Mouse (Mus musculus) stomach, embryonic 15.5 days (tissue): ENCODE data around the gene Six1. TPM values are rescaled to one million over a fixed set of nuclear protein-coding genes. Genes with fewer than 3 reads are reported as not detected.

ENCODE experiments used
- ATAC-seq: fragments of 200-750 bp; cut with Nextera tagmentation; 2 replicates; pipeline ENCODE4 v1.8.0; 2017; ENCODE audit warnings: low read depth, moderate number of reproducible peaks, moderate TSS enrichment; ENCODE audit not compliant: insufficient read depth, low FRiP score
- H3K27ac ChIP-seq: fragments of 300-500 bp; sonication (generic); 2 replicates; pipeline ENCODE4 v1.5.1; 2015; ENCODE audit warnings: mild to moderate bottlenecking, inconsistent platforms
- H3K27me3 ChIP-seq: fragments of 300-500 bp; sonication (generic); replicated peaks from 2 replicates; pipeline ENCODE4 v1.6.1; 2015; ENCODE audit warnings: inconsistent platforms
- H3K36me3 ChIP-seq: fragments of 300-500 bp; sonication (generic); 2 replicates; pipeline ENCODE4 v1.6.1; 2015; ENCODE audit warnings: inconsistent platforms
- H3K4me1 ChIP-seq: fragments of 300-500 bp; sonication (generic); 2 replicates; pipeline ENCODE4 v1.6.1; 2015; ENCODE audit warnings: inconsistent platforms
- H3K4me2 ChIP-seq: fragments of 300-500 bp; sonication (generic); 2 replicates; pipeline ENCODE4 v1.6.1; 2015; ENCODE audit warnings: mild to moderate bottlenecking, inconsistent platforms
- H3K4me3 ChIP-seq: fragments of 300-500 bp; sonication (generic); replicated peaks from 2 replicates; pipeline ENCODE4 v1.5.1; 2015; ENCODE audit warnings: inconsistent platforms
- H3K9ac ChIP-seq: fragments of 300-500 bp; sonication (generic); 2 replicates; pipeline ENCODE4 v1.6.1; 2015; ENCODE audit warnings: inconsistent platforms
- H3K9me3 ChIP-seq: fragments of 300-500 bp; sonication (generic); 2 replicates; pipeline ENCODE4 v1.6.1; 2016; ENCODE audit warnings: inconsistent platforms
- WGBS: fragments of 180-500 bp; shearing (Covaris S2); methylation state at CpG from one replicate; pipeline ENCODE4 v1.1.7; 2015; 5-methylcytosine and 5-hydroxymethylcytosine counted together
- polyA plus RNA-seq: library from polyadenylated mRNA; unstranded; fragments of >200 nt; fragmentation: Nextera tagmentation; extraction: Ambion mirVana; gene quantifications from 2 replicates; pipeline ENCODE4 v1.2.1, GENCODE M21; 2015

Six1 gene
- polyA plus RNA-seq, 1 experiment from 2014 or later: 0.08 TPM

DNA sequence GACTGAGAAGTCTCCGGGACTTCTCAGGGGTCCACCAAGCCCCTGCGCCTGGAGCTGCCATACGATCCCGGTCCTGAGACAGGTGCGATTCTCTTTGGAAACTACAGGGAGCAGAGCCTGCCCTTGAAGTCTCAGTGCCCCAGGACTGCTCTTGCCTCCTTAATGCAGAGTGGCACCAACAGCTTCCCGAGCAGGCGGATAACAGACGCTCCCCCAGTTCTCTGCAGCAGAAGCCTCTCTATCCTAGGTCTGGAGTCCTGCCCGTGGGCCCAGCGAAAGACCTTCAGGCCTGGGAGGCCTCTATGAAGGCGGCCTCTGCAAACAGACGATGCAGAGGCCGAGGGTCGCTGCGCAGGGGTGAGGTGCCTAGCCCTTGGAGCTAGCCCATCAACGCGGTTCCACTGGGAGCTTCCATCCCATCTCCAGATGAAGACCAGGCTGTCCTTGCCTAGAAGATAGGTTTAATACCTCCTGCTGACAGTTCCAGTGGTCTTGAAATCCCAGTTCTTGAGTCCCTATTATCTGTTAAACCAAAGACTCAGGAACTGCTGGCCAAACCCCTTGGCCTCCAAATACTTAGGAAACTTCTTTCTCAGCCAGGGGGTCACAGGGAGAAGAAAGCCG, 13.6 kb downstream of the Six1 start:
- no peak overlapping the region for H3K4me2 ChIP-seq
- H3K27ac ChIP-seq: no peak overlapping the region
- H3K9me3 ChIP-seq: no peaks in the 10 kb centered on the region
- H3K4me3 ChIP-seq: no peak overlapping the region
- no peaks in the 10 kb centered on the region for H3K36me3 ChIP-seq
- peaks cover 76% of the 10 kb centered on the region for H3K27me3 ChIP-seq
- 3% methylated on average over 18 of the region's 18 CpGs for WGBS
- ATAC-seq: no peak
- peaks cover 13% of the 10 kb centered on the region for H3K4me1 ChIP-seq
- H3K9ac ChIP-seq: no peak overlapping the region

DNA sequence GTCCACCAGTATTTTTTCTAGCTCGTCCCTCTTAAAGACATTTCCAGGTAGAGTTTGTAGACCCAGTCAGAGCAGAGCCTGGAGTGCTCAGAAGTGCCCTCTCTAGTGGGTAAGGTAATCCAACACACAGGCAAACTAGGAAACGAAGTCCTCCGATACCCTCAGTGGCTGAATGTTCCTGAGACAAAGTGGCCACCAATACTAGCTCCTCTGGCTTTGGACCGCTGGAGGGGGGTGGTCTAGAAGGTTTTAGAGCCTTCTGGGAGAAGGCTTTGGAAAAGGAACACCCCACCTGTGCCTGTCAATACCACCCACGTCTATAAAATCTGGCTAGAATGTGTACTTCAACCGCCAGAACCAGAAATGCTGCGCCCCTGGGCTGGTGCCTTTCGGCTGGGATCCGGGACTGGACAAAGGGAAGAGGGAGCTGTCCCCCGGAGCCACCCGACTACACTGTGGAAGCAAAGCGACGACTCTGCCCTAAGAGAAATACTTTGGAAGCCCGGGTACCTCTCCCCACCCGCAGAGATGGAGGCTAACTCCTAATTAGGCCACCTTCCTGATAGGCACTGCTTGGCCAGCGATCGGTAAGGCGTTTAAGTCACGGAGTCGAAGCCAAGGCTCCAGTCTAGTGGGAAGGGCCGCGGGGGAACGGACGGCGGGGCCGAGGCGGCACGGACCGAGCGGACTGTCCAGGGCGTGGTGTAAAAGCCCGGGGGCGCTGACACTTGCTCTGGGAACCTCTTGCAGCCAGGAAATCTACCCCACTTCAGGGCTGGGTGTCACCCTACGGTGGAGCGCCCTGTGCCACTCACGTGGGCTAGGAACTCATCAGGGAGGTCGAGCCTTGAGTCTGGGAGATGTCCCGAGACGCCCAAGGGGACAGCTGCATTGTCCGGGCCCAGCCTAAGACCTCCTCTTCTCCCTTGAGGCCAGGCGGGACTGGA, 14.4 kb downstream of the Six1 start:
- Histone ChIP-seq H3K4me2 (no peak overlapping the region), H3K4me3 (no peak overlapping the region), H3K36me3 (no peaks in the 10 kb centered on the region), H3K27ac (no peak overlapping the region), H3K9ac (no peak overlapping the region), H3K9me3 (no peaks in the 10 kb centered on the region), H3K4me1 (peaks cover 8% of the 10 kb centered on the region; the same call in 1 of the 2 replicates), H3K27me3 (peaks cover 75% of the 10 kb centered on the region)
- 2% methylated on average over 40 of the region's 41 CpGs for WGBS
- ATAC-seq: no peak

DNA sequence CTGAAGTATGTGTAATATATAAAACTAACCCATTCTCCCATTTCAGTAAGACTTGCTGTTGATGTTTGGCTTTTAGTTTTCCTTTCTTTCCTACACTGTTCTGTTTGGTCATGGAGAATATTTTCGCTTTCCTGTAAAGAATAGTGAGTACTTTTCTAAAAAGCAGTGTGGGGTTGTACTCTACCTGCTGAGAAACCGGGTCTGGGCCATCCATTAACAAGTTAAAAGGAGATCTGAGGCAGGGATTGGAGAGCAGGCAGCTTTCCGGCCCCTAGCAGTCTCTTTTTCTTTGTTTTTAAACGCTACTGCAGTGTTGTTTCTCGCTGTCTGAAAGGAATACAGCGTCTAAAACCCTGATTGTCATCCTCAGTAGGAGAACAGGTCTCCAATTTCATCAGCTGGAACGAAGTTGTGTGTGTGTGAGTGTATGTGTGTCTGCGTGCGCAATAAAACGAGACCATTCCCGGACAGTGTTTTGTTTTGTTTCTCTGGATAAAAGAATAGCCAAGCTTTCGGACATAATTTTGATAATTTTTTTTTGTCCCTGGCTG, 15.2 kb downstream of the Six1 start:
- H3K27me3 ChIP-seq: peaks cover 77% of the 10 kb centered on the region
- no peak overlapping the region for H3K27ac ChIP-seq
- ATAC-seq: no peak
- no peaks in the 10 kb centered on the region for H3K9me3 ChIP-seq
- H3K4me2 ChIP-seq: no peak overlapping the region
- no peak overlapping the region for H3K4me3 ChIP-seq
- 2% methylated on average over 12 of the region's 12 CpGs for WGBS
- H3K4me1 ChIP-seq: peaks cover 6% of the 10 kb centered on the region; the same call in 1 of the 2 replicates
- H3K9ac ChIP-seq: no peak overlapping the region
- H3K36me3 ChIP-seq: no peaks in the 10 kb centered on the region

DNA sequence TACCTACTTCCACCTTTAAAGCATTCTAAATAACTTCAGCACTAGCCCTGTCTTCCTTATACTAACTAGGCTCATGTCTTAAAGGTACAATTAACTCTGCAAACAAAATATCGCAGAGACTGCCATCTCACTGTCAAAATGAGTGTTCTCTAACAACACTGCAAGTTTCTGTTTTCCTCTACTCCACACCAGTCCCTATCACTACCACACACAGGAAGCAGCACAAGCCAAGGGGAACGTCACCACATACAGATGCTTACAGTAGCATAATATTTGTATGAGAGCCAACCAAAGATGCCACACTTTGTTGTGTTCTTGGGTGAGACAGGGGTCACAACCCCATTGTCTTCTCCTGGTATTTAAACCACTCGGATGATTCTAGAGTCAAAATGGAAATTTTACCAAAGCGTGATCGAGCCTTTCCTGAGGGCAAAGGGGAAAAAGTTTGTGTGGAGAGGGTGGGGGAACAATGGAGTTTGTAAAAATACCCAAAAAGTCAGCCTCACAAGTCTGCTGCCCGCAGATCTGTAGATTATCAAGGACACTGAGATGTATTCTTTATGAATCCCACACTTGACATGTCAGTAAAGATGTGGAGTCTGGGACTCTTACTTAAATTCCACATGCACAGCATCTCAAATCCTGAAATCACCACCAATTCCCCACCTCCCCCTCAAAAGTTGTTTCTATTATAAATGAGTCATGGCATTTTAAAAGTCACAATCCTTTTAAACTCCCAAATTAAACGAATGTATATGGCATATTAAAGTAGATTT, 16.1 kb downstream of the Six1 start:
- 10% methylated on average over 7 of the region's 7 CpGs for WGBS
- Histone ChIP-seq H3K27me3 (peaks cover 77% of the 10 kb centered on the region), H3K4me3 (no peak overlapping the region), H3K27ac (no peak overlapping the region), H3K9ac (no peak overlapping the region), H3K9me3 (no peaks in the 10 kb centered on the region), H3K36me3 (no peaks in the 10 kb centered on the region), H3K4me2 (no peak overlapping the region), H3K4me1 (peaks cover 6% of the 10 kb centered on the region; the same call in 1 of the 2 replicates)
- ATAC-seq: no peak

DNA sequence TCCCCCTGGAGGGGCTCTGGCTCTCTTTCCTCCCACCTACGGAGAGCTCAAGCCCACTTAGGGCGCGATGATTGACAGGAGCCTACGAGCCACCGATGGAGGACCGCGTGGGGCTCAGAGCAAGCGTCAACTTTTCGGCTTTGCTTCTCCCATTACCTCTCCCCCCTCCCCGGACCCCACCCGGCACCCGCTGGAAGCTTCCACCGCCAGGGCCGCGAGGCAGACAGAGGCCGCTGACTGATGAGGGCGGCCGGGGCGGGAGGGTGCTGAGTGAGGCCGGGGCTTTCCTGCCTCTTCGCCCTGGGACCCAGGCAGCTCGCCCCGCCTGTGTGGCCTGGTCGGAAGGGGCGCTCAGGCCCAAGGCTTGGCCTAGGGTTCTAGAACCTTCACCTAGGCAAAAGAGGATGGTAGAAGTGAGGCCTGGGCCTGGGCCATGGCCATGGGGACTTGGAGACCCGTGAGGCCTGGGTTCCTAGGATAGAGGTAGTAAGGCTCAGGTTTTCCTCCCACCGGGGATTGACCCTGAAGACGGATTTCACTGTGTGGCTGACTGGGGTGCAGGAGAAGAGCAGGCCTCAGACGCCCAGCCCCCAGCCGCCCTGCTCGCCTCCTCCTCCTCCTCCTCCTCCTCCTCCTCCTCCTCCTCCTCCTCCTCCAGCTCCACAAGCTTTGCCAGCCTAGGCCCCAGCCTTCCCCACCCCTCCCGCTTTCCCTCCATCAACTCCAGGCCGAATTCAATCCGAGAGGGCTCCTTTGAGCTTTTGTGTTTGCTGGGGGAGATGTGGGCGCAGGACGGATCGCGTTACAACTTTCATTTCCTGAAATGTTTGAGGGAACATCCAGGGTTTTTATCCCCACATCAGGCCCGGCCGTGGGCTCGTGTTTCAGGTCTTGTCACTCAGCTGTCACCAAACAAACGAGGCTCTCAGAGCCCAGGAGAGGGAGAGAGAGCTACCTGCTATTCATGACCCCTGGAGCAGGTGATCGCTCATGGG, 18.5 kb downstream of the Six1 start:
- Histone ChIP-seq H3K4me3 (0 out of 2 replicates have a peak overlapping the region, but pooled peaks have one; percentile 8), H3K4me1 (peaks cover 6% of the 10 kb centered on the region; the same call in 1 of the 2 replicates), H3K27me3 (peaks cover 64% of the 10 kb centered on the region), H3K27ac (no peak overlapping the region), H3K9me3 (no peaks in the 10 kb centered on the region), H3K9ac (no peak overlapping the region), H3K36me3 (no peaks in the 10 kb centered on the region), H3K4me2 (peak overlapping the region; percentile 30; the same call in 1 of the 2 replicates)
- WGBS: 7% methylated on average over 43 of the region's 43 CpGs
- no peak for ATAC-seq

DNA sequence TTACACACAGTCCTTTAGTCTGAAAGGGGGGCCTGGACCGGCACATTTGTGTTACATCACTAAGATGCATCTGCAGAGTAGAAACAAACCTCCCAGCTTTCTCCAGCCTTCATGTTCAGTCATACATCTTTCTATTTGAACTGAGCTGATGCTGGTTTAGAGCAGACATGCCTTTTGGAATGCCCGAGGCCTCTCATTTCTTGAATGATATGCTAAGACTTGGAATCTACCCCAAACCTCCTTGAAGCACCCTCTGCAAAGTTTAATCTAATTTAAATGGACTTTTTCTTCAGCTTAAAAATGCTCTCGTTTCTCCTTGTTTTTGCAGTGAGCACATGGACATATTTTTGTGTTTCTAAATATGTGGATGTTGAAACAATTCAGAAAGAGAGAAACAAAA, 21.0 kb downstream of the Six1 start:
- Histone ChIP-seq H3K27ac (no peak overlapping the region), H3K27me3 (peaks cover 41% of the 10 kb centered on the region), H3K4me2 (no peak overlapping the region), H3K4me1 (peaks cover 6% of the 10 kb centered on the region; the same call in 1 of the 2 replicates), H3K4me3 (no peak overlapping the region), H3K9ac (no peak overlapping the region), H3K9me3 (no peaks in the 10 kb centered on the region), H3K36me3 (no peaks in the 10 kb centered on the region)
- ATAC-seq: no peak
- 74% methylated on average over 3 of the region's 3 CpGs for WGBS

DNA sequence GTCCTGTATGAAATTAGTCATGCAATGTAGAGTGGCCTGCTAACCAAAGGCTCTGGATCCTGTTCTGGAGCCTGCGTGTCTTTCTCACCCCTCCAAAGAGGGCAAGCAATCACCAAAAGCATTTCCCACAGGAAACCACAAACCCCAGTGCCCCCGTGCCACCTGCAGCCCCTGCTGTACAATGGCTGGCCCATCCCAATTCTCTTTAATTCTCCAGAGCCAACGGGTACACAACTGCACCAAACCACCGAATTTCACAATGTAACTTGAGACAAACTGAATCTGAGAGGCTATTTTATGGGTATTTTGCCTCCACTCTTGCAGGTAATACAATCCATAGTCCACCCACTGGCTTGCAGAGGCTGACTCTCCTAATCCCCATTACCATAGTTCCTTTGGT, 22.4 kb downstream of the Six1 start:
- Histone ChIP-seq H3K4me2 (no peak overlapping the region), H3K36me3 (no peaks in the 10 kb centered on the region), H3K27ac (no peak overlapping the region), H3K9me3 (no peaks in the 10 kb centered on the region), H3K27me3 (peaks cover 33% of the 10 kb centered on the region), H3K4me3 (no peak overlapping the region), H3K4me1 (peaks cover 6% of the 10 kb centered on the region; the same call in 1 of the 2 replicates), H3K9ac (no peak overlapping the region)
- 63% methylated on average over 4 of the region's 4 CpGs for WGBS
- no peak for ATAC-seq

DNA sequence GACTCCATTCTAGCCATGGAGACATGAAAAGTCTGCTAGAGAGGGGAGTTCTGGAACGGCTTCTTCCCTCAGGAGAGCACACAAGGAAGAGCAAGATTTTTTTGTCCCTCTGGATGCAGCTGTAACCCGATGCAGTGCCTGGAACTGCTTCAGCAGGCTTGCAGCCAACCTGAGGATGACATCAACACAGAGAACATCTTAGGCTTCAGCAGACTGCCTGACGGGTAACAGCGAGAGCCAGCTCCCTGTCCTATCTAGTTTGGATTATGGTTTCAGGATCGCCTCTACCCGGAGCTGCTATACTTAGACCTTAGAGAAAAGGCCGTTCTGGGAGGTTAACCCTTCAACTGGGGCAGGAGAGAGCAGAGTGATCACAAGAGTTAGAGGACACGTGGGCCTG, 28.2 kb downstream of the Six1 start:
- Histone ChIP-seq H3K36me3 (no peaks in the 10 kb centered on the region), H3K4me1 (no peaks in the 10 kb centered on the region), H3K4me2 (no peak overlapping the region), H3K27me3 (no peaks in the 10 kb centered on the region; the same call in 1 of the 2 replicates), H3K9ac (no peak overlapping the region), H3K9me3 (no peaks in the 10 kb centered on the region), H3K27ac (no peak overlapping the region), H3K4me3 (no peak overlapping the region)
- 0 out of 2 replicates have a peak, but pooled peaks have one; percentile 22 for ATAC-seq
- 51% methylated on average over 8 of the region's 8 CpGs for WGBS

DNA sequence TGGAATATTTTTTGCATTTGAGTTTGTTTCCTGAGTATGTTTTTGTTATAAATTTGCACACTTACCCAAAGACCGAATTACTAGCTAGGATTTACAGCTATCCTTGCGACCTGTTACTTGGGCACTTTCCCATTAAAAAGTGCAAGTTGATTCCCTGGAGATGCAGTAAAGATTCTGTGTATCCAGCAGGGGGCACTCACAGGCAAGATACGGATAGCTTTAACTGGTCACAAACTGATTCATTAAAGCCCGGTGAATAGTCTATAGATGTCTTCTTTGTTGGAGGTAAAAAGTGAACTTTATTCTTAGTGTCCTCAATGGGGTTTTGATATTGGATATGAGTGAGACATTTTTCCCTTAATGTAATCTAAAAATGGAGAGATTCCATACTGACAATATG, 32.7 kb downstream of the Six1 start:
- Histone ChIP-seq H3K27me3 (no peaks in the 10 kb centered on the region), H3K36me3 (no peaks in the 10 kb centered on the region), H3K9ac (no peak overlapping the region), H3K4me1 (no peaks in the 10 kb centered on the region), H3K9me3 (no peaks in the 10 kb centered on the region), H3K27ac (no peak overlapping the region), H3K4me2 (no peak overlapping the region), H3K4me3 (no peak overlapping the region)
- no peak for ATAC-seq
- WGBS: 6% methylated on average over 4 of the region's 4 CpGs

DNA sequence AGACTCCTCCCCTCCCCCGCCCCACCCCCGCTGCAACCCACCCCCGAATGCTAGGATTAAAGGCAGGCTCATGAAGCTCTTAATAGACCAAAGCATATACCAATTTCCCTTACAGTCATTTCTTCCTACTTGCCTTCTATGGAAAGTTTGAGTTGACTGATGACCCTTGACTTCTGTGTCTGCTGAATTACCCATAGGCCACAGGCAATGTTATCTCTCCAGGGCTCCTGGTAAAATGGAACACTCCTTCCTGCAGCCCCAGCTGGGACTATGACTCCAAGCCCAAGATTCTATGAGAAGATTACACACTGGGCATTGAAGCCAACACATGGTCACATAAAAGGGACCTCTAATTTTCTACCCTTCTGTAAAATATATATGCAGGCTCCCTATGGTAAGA, 33.3 kb downstream of the Six1 start:
- Histone ChIP-seq H3K36me3 (no peaks in the 10 kb centered on the region), H3K4me1 (no peaks in the 10 kb centered on the region), H3K4me2 (no peak overlapping the region), H3K9ac (no peak overlapping the region), H3K4me3 (no peak overlapping the region), H3K27ac (no peak overlapping the region), H3K27me3 (no peaks in the 10 kb centered on the region), H3K9me3 (no peaks in the 10 kb centered on the region)
- WGBS: 38% methylated on average over 3 of the region's 3 CpGs
- no peak for ATAC-seq
